Mouse (Mus musculus) spleen, adult 12 weeks (tissue): ENCODE results near the gene Gorasp1.

Experiments
- DNase-seq: peaks from one replicate; pipeline ENCODE4 v3.0.0; 2022; ENCODE audit warnings: low spot score

Gorasp1 gene

GRCm38 (mm10) chr9:119937005-119937773 is at the start of gene Gorasp1, which contains the start of gene Ttc21a:
TSS of gene Gorasp1 (minus strand) at chr9:119937565.
TSS of gene Ttc21a (plus strand) at chr9:119937606.
- peak; percentile 80 for DNase-seq

DNA sequence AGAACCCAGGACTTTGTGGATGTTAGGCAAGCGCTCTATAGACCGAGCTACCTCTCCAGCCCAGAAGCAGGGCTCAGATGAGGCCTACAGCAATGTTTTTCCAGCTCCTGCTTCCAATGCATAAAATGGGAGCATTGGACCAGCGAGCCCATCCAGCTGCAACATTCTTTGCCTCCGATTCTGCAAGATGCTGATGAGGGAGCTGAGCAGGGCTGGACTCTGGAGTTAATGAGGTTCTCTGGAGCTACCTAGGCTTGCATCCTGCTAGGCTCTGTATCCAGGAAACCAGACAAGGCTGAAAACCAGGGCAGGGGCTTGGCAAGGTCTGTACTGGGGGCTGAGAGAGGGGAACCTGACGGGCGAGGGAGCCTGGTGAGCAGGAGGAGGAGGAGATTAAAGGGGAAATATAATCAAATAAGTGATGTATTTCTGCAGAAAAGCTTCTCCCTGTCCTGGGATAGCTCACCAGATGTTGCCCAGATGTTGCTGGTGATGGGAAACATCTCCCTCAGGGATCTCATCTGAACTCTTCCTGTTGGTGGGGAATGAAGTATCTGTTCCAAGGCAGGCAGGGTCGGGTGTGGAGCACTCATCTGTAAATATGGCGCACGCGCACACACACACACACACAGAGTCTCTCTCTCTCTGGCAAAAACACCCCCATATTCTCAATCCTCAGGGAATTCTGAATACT is 48.7 kb upstream of the Gorasp1 start:
- DNase-seq = no peak

DNA sequence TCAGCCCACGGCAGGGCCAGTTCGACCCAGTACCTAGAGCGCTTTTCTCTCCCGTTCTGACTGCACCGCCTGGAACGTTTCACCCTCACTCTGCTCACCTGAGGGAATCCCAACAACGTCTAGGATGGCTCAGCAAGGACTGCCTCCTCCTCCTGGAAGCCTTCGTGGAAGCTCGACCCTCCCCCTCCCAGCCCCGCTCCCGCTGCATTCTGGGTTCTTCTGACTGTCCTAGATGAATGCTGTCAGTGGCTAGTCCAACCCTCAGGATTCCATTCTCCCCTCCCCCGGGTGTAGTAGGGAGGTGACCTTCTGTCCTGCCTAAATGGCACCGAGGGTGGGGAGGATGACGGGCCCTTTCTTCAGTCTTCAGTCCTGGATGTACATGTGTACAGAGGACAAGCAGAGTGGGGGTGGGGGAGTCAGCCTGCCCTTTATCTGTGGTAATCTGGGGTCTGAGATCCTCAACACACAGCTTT is 47.2 kb upstream of the Gorasp1 start, which contains the start of gene Csrnp1:
Gene Csrnp1 (minus strand): TSS at position 123 of the 476 bp plus-strand sequence.
- DNase-seq = no peak

- peak; percentile 72 for DNase-seq
Observed at GRCm38 (mm10) chr9:119983585-119984535, 46.5 kb upstream of the Gorasp1 start.

DNA sequence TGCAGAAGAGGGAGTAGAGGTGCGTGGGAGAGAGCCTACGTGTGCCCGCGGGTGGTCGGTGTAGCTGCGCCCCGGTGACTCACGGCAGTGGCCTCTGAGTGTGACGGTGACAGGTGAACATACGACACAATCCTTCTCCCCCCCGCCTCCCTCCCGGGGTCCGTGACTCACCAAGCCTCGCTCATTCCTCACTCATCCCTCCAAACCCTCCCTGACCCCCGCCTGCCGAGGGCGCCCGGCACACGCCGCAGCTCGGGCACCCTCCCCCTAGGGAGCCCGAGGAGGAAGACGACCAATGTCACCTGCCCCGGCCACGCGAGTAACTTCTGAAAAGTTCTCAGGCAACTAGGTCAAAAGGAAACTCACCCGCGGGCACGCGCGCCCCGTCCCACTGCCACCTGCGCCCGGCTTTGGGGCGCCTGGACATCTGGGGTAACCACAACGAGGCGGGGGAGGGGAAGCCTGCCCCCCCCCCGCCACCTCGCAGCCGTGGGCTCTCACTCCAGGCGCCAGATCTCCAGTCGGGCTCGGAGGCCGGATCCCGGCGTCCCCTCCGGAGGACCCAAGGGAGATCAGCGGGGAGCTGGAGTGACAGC is 45.7 kb upstream of the Gorasp1 start:
- peak; percentile 42 for DNase-seq

GRCm38 (mm10) chr9:119982241-119982811 is 45.0 kb upstream of the Gorasp1 start:
- peak; percentile 50 for DNase-seq

DNA sequence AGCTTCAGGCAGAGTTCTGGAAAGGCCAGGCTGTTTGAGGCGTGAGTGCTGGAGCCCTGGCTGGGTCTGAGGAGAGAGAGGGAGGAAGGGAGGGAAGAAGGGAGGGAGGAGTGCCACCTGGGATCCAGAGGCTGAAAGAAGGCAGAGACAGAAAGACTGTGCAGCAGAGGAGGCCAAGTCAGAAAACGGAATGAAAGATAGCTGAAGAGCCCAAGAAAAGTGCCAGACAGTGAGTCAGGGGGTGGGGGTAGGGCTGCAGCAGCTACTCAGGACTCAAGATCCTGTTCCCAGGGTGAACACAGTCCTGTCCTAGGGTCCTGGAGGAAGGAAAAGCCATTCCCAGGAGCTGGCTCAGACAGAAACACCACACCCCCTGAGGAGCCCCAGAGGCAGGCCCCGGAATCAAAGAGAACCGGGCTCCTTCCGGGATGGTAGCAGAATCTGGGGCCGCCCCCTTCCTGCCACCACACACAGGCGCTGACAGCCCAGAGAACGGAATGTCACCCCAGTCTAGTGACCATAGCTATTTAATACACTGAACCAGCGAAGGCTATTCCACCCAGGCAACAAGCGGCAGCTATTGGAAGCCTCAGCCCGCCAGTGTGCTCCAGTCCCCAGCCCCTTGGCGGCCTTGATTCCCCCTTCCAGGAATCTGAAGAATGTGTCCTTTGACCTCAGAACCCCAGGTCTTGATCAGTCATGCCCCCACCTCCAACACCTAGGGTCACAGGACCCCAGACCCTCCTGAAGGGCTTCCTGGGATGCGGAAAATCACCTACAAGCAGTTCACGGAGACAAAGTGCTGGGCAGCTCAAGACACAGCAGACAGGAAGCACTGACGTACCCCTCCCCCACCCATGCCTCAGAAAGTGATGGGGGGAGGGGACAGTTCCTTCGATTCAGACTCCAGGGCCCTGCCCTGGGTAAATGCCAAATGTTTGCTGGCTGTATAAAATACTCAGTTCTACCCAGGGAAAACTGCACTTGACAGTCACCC is 44.1 kb upstream of the Gorasp1 start:
- DNase-seq = peak; percentile 39

- DNase-seq = no peak
Observed at GRCm38 (mm10) chr9:119980770-119981182, 43.4 kb upstream of the Gorasp1 start.

- no peak for DNase-seq
Observed at GRCm38 (mm10) chr9:119979749-119980148, 42.4 kb upstream of the Gorasp1 start.

DNA sequence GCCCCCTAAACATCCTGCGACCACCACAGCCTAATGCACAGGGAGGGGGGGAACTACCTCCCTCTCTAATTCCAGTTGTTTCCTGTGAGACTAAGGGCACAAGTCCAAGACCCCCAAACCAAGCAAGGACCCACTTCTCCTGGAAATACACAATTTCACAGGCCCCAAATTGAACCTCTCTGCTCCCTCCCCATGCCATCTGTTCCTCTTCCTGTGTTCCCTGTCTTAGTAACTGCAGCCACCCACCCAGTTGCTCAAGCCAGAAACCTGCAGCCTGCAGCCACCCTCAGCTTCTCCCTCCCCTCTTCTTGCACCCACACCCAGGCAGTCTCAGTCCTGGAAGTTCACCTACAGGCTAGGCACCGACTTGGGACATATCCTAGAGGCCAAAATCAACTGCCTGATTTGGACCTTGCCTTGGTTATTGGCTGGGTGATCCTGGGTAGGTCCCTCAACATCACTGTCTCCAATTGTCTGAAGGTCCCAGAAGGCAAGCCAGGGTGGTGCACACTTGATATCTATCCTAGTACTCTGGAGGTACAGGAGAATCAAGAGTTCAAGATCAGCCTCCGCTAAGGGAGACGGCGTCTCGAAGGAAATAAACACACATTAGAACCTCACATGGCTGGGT is 41.6 kb upstream of the Gorasp1 start:
- DNase-seq = no peak

DNA sequence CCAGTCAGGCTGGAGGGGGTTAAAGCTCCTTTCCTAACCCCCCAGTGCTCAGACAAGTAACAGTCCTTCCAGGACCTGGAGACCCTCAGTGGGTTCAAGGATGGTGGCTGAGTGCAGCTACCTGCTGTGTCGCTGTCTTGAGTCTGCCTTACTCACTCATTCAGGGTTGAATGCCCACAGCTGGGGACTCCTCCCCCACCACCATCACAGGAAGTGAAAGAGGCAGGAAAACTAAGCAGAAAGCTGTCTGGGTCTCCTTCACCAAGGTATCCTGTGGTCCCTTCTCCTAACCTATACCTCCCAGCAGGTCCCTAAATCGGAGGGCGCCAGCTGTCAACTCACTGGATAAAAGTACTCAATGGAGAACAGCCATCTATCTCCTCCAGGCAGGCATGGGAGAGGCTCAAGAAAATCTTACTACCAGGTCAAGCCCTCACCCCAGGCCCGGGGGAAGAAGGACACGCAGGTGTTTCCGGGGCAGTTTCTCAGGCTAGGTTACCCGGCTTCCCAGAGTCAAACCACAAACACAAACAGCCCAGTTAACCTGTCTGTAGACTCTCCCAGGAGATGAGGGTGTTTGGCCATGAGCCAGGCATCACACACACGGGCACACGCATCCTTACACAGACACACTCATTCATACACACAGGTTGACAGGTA is 40.9 kb upstream of the Gorasp1 start:
- DNase-seq = peak; percentile 29

DNA sequence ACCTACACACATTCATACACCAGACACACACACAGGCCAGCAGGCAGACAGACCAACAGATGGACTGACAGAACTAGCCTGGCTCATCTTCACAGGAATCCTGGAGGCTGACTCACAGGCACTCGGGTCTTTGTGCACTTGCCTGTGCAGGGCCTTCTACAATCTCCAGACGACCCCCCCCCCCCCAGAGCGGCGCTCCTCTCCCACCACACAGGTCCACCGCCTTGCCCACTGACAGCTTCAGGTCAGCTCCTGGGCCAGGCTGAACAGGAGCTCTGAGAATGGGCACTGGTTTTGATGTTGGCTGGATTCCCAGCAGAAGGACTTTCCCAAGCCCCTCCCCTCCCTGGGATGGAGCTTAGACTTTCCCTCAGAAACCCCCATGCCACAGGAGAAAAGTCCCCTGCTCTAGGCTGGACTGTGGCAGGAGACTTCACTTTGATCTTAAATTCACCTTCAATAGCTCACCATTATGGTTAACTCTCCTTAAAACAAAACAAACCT is 40.2 kb upstream of the Gorasp1 start:
- DNase-seq = no peak

- no peak for DNase-seq
Observed at GRCm38 (mm10) chr9:119976704-119977556, 39.6 kb upstream of the Gorasp1 start.

- no peak for DNase-seq
Observed at GRCm38 (mm10) chr9:119975286-119975685, 37.9 kb upstream of the Gorasp1 start.

DNA sequence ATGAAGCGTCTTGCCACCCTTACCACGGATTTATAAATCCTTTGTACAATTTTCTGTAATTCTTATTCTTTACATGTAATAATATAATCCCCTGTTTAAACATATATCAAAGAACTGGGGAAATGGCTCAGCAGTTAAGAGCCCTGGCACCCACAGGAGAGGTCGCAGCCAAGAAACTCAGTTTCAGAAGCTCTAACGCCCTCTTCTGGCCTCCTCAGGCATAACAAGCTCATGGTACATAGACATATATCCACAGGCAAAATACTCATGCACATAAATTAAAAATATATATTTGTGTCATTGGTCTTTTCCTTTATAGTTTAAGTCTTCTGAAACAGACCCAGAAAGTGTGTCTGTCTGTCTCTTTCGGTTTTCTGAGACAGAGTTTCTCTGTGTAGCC is 37.2 kb upstream of the Gorasp1 start:
- DNase-seq = no peak

DNA sequence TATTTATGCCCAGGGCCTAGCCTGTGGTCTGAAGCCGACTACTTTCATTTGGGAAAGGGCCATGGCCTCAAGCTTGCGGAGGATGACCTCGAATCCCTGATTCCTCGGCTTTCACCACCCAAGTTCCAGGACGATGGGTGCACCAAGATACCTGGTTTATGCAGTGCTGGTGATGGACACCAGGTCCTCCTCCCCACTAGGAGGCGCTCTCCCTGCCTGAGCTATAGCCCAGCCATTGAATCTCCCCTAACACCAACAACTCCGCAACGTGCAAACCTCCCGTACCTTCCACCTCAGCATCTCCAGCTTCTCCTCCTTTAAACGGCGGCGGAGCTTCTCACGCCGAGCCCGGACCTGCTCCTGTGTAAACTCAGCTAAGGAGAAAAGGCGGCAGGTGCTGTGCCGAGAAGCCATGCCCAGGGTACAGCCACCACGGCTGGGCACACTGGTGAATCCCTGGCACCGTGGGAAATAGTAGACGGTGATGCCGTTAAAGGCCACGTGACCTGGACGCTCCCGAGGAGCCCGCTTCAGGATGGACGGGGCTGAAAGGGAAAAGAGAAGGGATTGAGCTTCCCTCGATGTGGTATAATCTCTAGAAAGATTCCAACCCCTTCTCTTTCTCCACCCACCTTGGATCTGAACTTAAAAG is 36.6 kb upstream of the Gorasp1 start:
- DNase-seq = no peak

- DNase-seq = no peak
Observed at GRCm38 (mm10) chr9:119973281-119973680, 35.9 kb upstream of the Gorasp1 start.
